Mouse (Mus musculus) liver, embryonic 11.5 days (tissue): ENCODE data around the gene Renbp. TPM values are rescaled to one million over a fixed set of nuclear protein-coding genes. Genes with fewer than 3 reads are reported as not detected.

Experiments used
- ATAC-seq: fragments of 200-750 bp; cut with Nextera tagmentation; replicated peaks from 2 replicates; pipeline ENCODE4 v1.8.0; 2017; ENCODE audit warnings: moderate number of reproducible peaks, mild to moderate bottlenecking, moderate TSS enrichment, moderate library complexity; ENCODE audit not compliant: low FRiP score
- DNase-seq: peaks from one replicate; pipeline ENCODE4 v3.0.0-alpha.2; 2017; ENCODE audit warnings: low spot score
- H3K27ac ChIP-seq: fragments of 300-500 bp; sonication (generic); 2 replicates; pipeline ENCODE4 v1.5.1; 2014; ENCODE audit warnings: mild to moderate bottlenecking, low read depth, low read length, control low read depth
- H3K27me3 ChIP-seq: fragments of 300-500 bp; sonication (generic); replicated peaks from 2 replicates; pipeline ENCODE4 v1.6.1; 2014; ENCODE audit warnings: low read length, mixed read lengths; ENCODE audit not compliant: control insufficient read depth, insufficient read depth
- H3K36me3 ChIP-seq: fragments of 300-500 bp; sonication (generic); 2 replicates; pipeline ENCODE4 v1.6.1; 2014; ENCODE audit warnings: mild to moderate bottlenecking, low read length, moderate library complexity, mixed read lengths; ENCODE audit not compliant: control insufficient read depth, insufficient read depth
- H3K4me1 ChIP-seq: fragments of 300-500 bp; sonication (generic); replicated peaks from 2 replicates; pipeline ENCODE4 v1.6.1; 2014; ENCODE audit warnings: low read length, mixed read lengths; ENCODE audit not compliant: control insufficient read depth, insufficient read depth
- H3K4me2 ChIP-seq: fragments of 300-500 bp; sonication (generic); 2 replicates; pipeline ENCODE4 v1.6.1; 2014; ENCODE audit warnings: mild to moderate bottlenecking, control low read depth, moderate library complexity
- H3K4me3 ChIP-seq: fragments of 300-500 bp; sonication (generic); 2 replicates; pipeline ENCODE4 v1.5.1; 2014; ENCODE audit warnings: low read depth, low read length, control low read depth
- H3K9ac ChIP-seq: fragments of 300-500 bp; sonication (generic); 2 replicates; pipeline ENCODE4 v1.6.1; 2014; ENCODE audit warnings: low read depth, low read length, control low read depth
- H3K9me3 ChIP-seq: fragments of 300-500 bp; sonication (generic); 2 replicates; pipeline ENCODE4 v1.6.1; 2016; ENCODE audit warnings: low read length, inconsistent platforms, mixed read lengths; ENCODE audit not compliant: control insufficient read depth
- WGBS: fragments of 180-500 bp; shearing (Covaris S2); extraction: QIAGEN DNeasy Blood & Tissue Kit; methylation state at CpG from one replicate; pipeline ENCODE4 v1.1.7; 2014; 5-methylcytosine and 5-hydroxymethylcytosine counted together
- polyA plus RNA-seq: library from polyadenylated mRNA; unstranded; fragments of >200 nt; fragmentation: Nextera tagmentation; extraction: Ambion mirVana; gene quantifications from 2 replicates; pipeline ENCODE4 v1.2.1, GENCODE M21; 2014

Renbp gene
- polyA plus RNA-seq, 1 experiment from 2014 or later, result 32.5 TPM

GRCm38 (mm10) chrX:73942294-73942693 is 11.6 kb upstream of the Renbp start:
- 82% methylated on average over 2 of the region's 2 CpGs for WGBS
- peaks cover 26% of the 10 kb centered on the region; the same call in 1 of the 2 replicates for H3K36me3 ChIP-seq
- no peak overlapping the region for H3K27ac ChIP-seq
- no peaks in the 10 kb centered on the region for H3K27me3 ChIP-seq
- no peaks in the 10 kb centered on the region for H3K9me3 ChIP-seq
- ATAC-seq, result no peak
- no peaks in the 10 kb centered on the region for H3K4me1 ChIP-seq
- no peak for DNase-seq
- no peak overlapping the region for H3K4me3 ChIP-seq
- H3K4me2 ChIP-seq, result no peak overlapping the region
- no peak overlapping the region for H3K9ac ChIP-seq

- H3K4me1 ChIP-seq, result no peaks in the 10 kb centered on the region
- 54% methylated on average over 2 of the region's 2 CpGs for WGBS
- H3K4me3 ChIP-seq, result no peak overlapping the region
- H3K27ac ChIP-seq, result no peak overlapping the region
- DNase-seq (no peak), ATAC-seq (no peak; the same call in 1 of the 2 replicates)
- H3K9ac ChIP-seq, result no peak overlapping the region
- no peaks in the 10 kb centered on the region for H3K9me3 ChIP-seq
- H3K27me3 ChIP-seq, result no peaks in the 10 kb centered on the region
- H3K36me3 ChIP-seq, result peaks cover 24% of the 10 kb centered on the region; the same call in 1 of the 2 replicates
- H3K4me2 ChIP-seq, result no peak overlapping the region
Observed at GRCm38 (mm10) chrX:73941860-73942259, 11.2 kb upstream of the Renbp start.

- Histone ChIP-seq H3K4me1 (peaks cover 3% of the 10 kb centered on the region), H3K9me3 (no peaks in the 10 kb centered on the region), H3K9ac (no peak overlapping the region), H3K36me3 (no peaks in the 10 kb centered on the region), H3K4me3 (no peak overlapping the region), H3K27me3 (no peaks in the 10 kb centered on the region; the same call in 1 of the 2 replicates), H3K27ac (no peak overlapping the region), H3K4me2 (no peak overlapping the region)
- 61% methylated on average over 2 of the region's 2 CpGs for WGBS
- no peak for ATAC-seq
- no peak for DNase-seq
Observed at GRCm38 (mm10) chrX:73931871-73932270, 1.2 kb upstream of the Renbp start.

- H3K27ac ChIP-seq, result peak overlapping the region; percentile 79; the same call in 1 of the 2 replicates
- H3K9me3 ChIP-seq, result no peaks in the 10 kb centered on the region
- peaks cover 2% of the 10 kb centered on the region for H3K27me3 ChIP-seq
- DNase-seq (no peak), ATAC-seq (no peak)
- H3K4me1 ChIP-seq, result no peaks in the 10 kb centered on the region
- peak overlapping the region; percentile 75 for H3K9ac ChIP-seq
- no peaks in the 10 kb centered on the region; the same call in 1 of the 2 replicates for H3K36me3 ChIP-seq
- H3K4me3 ChIP-seq, result peak overlapping the region; percentile 68
- peak overlapping the region; percentile 79 for H3K4me2 ChIP-seq
- WGBS, result 67% methylated on average over 8 of the region's 8 CpGs
Observed at GRCm38 (mm10) chrX:73922550-73922882, 8.1 kb downstream of the Renbp start.

- Histone ChIP-seq H3K4me2 (peak within 1 kb of the TSS; percentile 79), H3K9me3 (no peaks in the 10 kb centered on the region), H3K4me3 (peak within 1 kb of the TSS; percentile 68), H3K27me3 (peaks cover 2% of the 10 kb centered on the region), H3K4me1 (no peaks in the 10 kb centered on the region), H3K9ac (peak within 1 kb of the TSS; percentile 75), H3K27ac (peak within 1 kb of the TSS; percentile 79), H3K36me3 (no peaks in the 10 kb centered on the region; the same call in 1 of the 2 replicates)
- WGBS, result 11% methylated on average over 42 of the region's 43 CpGs
- ATAC-seq (peak; percentile 97), DNase-seq (peak; percentile 79)
Observed at GRCm38 (mm10) chrX:73921823-73922549, 8.7 kb downstream of the Renbp start, which contains the start of the genes Arhgap4 and Naa10. Arhgap4 (minus strand) TSS chrX:73921870. Naa10 (minus strand) TSS chrX:73921944.

GRCm38 (mm10) chrX:73921285-73921822 is 9.3 kb downstream of the Renbp start:
- H3K36me3 ChIP-seq, result no peaks in the 10 kb centered on the region; the same call in 1 of the 2 replicates
- H3K27ac ChIP-seq, result peak overlapping the region; percentile 74
- H3K4me1 ChIP-seq, result no peaks in the 10 kb centered on the region
- peak overlapping the region; percentile 68 for H3K4me3 ChIP-seq
- ATAC-seq, result peak; percentile 32
- H3K4me2 ChIP-seq, result peak overlapping the region; percentile 79
- H3K27me3 ChIP-seq, result peaks cover 2% of the 10 kb centered on the region
- 13% methylated on average over 34 of the region's 34 CpGs for WGBS
- H3K9me3 ChIP-seq, result no peaks in the 10 kb centered on the region
- DNase-seq, result no peak
- H3K9ac ChIP-seq, result peak overlapping the region; percentile 75

- 85% methylated on average over 5 of the region's 5 CpGs for WGBS
- no peaks in the 10 kb centered on the region; the same call in none of the 2 replicates for H3K4me1 ChIP-seq
- ATAC-seq, result no peak
- no peak for DNase-seq
- no peak overlapping the region for H3K4me2 ChIP-seq
- no peaks in the 10 kb centered on the region for H3K9me3 ChIP-seq
- no peak overlapping the region for H3K9ac ChIP-seq
- no peak overlapping the region for H3K27ac ChIP-seq
- no peaks in the 10 kb centered on the region; the same call in 1 of the 2 replicates for H3K36me3 ChIP-seq
- H3K27me3 ChIP-seq, result peaks cover 2% of the 10 kb centered on the region; the same call in 1 of the 2 replicates
- no peak overlapping the region for H3K4me3 ChIP-seq
Observed at GRCm38 (mm10) chrX:73918631-73919030, 12.0 kb downstream of the Renbp start.

- H3K36me3 ChIP-seq, result no peaks in the 10 kb centered on the region; the same call in 1 of the 2 replicates
- H3K4me2 ChIP-seq, result no peak overlapping the region
- ATAC-seq, result no peak
- H3K4me1 ChIP-seq, result no peaks in the 10 kb centered on the region; the same call in none of the 2 replicates
- H3K27me3 ChIP-seq, result peaks cover 2% of the 10 kb centered on the region; the same call in 1 of the 2 replicates
- H3K9me3 ChIP-seq, result no peaks in the 10 kb centered on the region
- H3K27ac ChIP-seq, result no peak overlapping the region
- WGBS, result 85% methylated on average over 8 of the region's 8 CpGs
- no peak overlapping the region for H3K4me3 ChIP-seq
- no peak overlapping the region for H3K9ac ChIP-seq
- DNase-seq, result no peak
Observed at GRCm38 (mm10) chrX:73916945-73917344, 13.7 kb downstream of the Renbp start.
